Mouse (Mus musculus) cerebellum, postnatal 25 days (tissue): ENCODE results near the gene Gtse1.
A peak's percentile ranks its signal among the peaks of the same experiment; 100 is the strongest.

Experiments
- DNase-seq, 2 experiments: peaks; one replicate each; pipeline ENCODE4 v3.0.0; 2021; ENCODE audit warnings: mixed read lengths in 2 of 2

Gtse1 gene

DNA sequence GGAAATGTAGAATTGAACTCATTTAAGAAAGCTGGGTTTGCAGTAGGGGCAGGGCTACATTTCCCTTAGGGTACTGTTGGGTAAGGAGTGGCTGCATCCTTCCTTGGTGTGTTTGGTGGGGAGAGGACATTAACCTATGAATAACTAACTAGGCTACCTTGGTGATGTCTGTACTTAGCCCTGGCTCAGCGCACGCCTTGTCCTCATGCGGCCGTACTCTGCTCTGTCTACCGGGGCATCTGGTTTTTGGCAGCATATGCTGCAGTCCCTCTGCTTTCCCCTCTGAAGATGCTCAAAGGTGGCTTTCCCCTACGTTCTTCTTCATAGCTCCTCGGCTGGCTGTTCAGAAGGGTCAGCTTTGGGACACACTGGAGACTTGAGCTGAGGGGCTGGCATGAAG is 17.8 kb downstream of the Gtse1 start:
- DNase-seq, result no peak

GRCm38 (mm10) chr15:85878848-85879497 is 19.4 kb downstream of the Gtse1 start, which contains the start of gene Trmu:
Trmu (plus strand) TSS chr15:85879312.
- peak; percentile 93 to 94 for DNase-seq

DNA sequence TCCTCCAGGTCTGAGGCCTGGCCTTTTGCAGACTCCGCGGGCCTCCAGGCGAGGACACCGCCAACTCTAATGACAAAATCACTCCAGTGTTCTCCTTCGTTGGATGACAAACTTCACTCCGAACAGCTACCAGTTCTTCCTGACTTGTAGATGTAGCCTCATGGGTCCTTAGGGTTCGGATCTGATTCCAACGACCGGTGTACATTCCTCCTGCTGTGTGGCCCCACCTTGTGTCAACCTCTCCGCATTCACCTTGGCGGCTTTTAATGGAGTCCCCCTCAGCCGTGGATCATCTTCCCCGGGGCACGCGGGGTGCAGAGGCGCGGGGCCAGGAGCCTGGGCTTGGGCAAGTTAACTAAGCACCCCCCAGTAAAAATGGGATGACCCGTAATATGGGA is 20.0 kb downstream of the Gtse1 start:
- peak in 1 of 2 experiments; percentile 55 for DNase-seq

GRCm38 (mm10) chr15:85885606-85886005 is 26.1 kb downstream of the Gtse1 start:
- DNase-seq, result no peak

DNA sequence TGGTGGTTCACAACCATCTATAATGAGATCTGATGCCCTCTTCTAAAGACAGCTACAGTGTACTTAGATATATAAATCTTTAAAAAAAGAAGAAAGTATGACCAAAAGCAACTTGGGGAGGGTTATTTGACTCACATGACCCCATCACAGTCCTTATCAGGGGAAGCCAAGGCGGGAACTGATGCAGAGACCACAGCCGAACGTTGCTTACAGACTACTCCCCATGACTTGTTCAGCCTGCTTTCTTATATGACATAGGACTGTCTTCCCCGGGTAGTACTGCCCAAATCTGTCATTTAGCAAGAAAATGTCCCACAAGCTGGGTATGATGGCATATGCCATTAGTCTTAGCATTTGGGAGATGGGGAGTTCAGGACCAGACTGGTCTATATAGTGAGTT is 29.7 kb downstream of the Gtse1 start:
- DNase-seq, result no peak

DNA sequence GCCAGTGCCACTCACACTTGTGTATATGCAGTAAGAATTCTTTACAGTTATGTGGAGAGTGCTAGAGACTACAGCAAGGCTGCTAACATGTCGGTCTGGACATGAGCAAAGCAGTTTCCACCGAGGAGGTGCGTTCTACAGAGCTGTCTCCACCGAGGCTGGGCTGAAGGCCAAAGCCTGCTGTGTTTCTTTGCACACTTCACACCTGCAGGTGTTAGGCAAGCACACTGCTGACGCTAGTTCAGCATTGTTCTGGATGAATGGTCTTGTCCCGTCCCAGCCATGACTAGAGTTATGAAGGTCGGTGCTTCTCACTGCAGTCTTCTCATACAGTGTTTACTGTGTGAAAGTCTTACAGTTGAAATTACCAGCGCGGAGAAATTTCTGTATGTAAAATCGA is 32.4 kb downstream of the Gtse1 start:
- peak; percentile 60 to 77 for DNase-seq

GRCm38 (mm10) chr15:85892498-85893118 is 33.1 kb downstream of the Gtse1 start:
- no peak for DNase-seq

GRCm38 (mm10) chr15:85893871-85894270 is 34.3 kb downstream of the Gtse1 start:
- DNase-seq, result no peak

DNA sequence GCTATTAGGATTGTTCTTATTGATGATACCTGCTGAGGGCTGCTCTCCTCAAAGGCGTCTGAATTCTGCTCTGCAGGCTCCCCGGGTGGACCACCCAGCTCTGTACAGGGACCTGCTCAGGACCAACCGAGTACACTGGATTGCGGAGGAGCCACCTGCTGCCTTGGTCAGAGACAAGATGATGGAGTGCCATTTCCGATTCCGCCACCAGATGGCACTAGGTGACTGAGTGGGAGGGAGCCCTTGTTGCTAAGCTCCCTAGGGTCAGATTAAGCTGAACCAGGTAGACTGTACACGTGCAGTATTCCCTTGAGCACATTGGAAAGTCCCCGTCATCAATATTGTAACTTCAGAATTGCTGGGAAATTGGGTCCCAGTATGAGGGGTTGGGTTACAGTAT is 36.7 kb downstream of the Gtse1 start:
- DNase-seq, result peak; percentile 90 to 94

DNA sequence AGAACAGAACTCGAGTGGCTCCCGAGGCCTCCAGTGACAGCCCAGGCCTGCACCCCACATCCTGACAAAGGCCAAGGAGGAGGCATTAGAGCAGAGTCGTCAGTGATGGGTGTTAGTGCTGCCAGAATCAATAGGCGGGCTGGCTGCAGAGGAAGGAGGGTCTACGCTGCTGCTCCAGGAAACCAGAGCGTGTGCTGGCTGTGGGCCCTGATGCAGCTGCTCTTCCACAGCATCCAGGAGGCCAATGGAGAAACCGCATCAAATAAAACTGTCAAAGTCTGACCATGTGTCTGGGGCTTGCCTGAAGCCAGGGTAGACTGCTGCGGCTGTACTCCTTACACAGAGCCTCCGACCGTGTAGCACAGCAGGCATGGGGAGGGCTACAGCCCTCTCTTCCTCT is 37.6 kb downstream of the Gtse1 start:
- DNase-seq, result no peak

DNA sequence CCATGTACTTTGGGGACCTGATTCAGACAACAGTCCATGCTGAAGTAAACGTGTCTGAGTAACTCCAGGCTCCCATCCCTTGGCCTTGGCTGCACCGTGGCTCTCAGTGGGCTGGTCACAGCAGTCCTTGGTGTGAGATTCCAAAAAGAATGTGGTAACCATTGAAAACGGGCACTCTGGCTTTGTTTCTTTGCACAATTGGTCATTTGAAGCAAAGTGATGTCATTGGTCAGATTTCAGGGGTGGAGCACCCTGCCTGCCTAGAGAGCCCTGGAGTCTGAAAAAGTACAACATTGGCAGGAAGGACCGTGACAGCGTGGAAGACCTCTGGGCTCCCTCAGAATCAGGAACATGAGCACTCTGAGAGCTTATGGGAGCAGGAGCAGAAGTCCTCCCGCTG is 39.9 kb downstream of the Gtse1 start:
- DNase-seq, result no peak

GRCm38 (mm10) chr15:85900318-85900717 is 40.8 kb downstream of the Gtse1 start:
- DNase-seq, result no peak

DNA sequence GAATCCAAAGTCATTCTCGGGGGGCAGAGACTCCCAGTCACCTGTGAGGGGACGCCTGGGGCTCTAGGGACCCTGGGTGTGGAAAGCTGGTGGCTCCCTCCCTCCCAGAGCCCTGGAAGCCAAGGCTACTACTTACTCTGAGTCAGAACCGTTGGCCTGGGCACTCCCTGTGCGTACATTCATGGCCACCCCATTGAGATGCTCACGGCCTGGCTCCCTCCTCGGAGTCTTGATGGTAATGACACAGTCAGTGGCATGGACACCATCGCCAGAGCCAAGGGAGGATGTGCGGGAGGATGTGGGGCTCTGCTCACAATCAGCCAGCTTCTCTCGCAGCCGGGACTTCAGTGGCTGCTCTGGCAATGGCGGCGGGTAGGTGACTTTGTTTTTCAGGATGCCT is 41.3 kb downstream of the Gtse1 start:
- DNase-seq, result no peak

- DNase-seq, result no peak
Measured at GRCm38 (mm10) chr15:85902505-85902904, 43.0 kb downstream of the Gtse1 start.

DNA sequence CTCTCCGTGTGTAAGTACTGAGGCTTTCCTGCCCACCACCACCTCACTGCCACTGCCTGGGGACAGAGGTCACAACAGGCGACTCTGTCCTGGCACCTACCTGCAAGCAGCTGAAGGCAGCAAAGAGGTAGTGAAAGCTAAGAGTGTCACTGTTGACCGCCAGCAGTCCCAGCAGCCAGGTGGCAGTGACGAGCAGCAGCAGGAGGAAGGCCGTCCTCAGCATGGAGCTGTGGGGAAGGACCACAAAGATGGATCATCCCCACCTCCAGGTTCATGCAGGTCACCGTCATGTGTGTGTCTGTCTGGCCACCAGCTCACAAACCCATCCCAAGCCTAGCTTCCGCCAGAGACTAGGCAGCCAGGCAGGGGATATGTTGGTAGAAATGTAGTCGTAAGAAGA is 44.3 kb downstream of the Gtse1 start:
- DNase-seq, result peak in 1 of 2 experiments; percentile 46

DNA sequence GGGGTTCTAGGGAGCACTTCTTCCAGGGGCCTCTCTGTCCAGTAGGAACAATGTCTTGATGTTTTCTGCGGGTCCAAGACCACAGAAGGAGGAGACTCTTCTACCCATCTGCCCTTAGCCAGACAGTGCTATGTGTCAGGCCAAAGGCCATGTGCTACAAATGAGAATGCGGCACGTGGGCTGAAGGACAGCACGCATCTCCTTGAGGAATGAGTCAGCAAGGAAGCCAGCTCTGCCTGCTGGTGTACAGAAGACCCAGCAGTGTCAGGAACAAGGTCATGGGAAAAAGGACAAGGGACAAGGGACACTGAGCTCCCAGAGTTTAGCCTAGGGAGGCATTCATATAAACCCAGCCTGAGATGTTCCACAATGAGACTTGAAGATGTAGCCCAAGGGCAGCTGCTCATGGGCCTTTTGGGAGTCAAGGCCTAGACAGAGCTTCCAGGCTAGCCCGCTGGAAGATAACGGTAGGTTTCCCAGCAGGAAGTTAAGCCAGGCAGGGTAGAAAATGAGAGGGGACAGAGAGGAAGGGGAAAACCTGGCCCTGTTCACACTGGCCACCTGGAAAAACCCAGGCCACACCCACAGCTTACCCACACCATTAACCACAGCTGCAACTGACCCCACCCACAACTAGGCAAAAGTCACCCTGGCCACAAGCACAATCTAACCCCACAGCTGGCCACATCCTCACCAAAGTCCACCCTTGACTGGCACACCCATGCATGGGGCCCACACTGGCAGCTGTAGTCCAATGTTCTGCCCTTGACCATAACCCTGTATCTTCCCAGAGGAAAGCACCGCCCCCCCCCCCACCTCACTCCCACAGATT is 49.3 kb downstream of the Gtse1 start:
- DNase-seq, result no peak

- DNase-seq, result no peak
Measured at GRCm38 (mm10) chr15:85909492-85909829, 49.9 kb downstream of the Gtse1 start.

GRCm38 (mm10) chr15:85909931-85910330 is 50.4 kb downstream of the Gtse1 start:
- DNase-seq, result peak in 1 of 2 experiments; percentile 14

DNA sequence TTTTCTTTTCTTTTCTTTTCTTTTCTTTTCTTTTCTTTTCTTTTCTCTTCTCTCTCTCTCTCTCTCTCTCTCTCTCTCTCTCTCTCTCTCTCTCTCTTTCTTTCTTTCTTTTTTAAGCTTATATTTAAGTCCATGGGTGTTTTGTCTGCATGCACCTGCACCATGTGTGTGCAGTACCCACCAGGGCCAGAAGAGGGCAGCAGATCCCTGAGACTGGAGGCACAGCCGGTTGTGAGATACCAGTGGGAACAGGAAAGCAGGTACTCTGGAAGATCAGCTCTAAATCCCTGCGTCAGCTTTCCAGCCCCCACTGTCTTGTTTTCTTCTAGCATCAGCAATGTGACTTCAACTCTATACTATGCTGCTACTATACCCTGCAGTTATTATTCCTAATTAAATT is 54.1 kb downstream of the Gtse1 start:
- DNase-seq, result peak; percentile 64 to 76

DNA sequence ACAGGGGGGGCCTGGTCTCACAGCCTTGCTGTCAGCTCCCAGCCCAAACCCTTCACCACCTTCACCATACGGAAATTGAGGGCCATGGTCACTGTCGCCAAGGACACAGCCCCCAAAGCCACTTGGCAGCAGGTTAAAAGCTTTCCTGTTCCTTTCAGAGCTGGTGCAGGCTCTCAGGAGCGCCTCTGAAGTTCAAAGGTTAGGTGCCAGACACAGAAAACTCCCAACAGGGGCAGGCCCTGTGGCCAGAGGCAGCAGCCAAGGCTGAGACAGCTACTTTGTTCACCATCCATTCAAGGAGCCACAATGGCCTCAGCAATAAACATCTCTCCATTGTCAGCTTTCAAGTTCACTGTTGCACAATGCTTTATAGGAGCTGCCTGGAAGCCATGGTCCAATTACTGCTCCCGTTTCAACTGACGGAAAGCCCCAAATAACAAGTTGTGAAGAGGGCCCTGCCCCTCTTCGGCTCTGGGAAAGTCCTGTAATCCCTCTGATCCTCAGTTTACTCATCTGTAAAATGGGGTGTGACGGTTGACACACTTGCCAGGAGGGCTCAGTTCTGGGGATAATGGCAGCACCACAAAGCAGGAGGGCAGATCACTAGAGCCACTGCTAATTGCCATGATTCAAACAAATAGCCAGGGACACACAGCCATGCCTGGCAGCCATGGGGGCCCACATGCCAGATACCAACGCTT is 59.8 kb downstream of the Gtse1 start:
- no peak for DNase-seq

GRCm38 (mm10) chr15:85919892-85920248 is 60.3 kb downstream of the Gtse1 start:
- DNase-seq, result no peak

GRCm38 (mm10) chr15:85921855-85922254 is 62.3 kb downstream of the Gtse1 start:
- DNase-seq, result no peak
